Mouse (Mus musculus) kidney, adult 2 months (tissue): ENCODE measurements at regions not wholly inside any gene's neighbourhood (a gene's known extent, or its start where the extent isn't known, plus 50 kb on each side); places are given as distances from the start of the nearest gene placed in this dataset.

Experiments used
- CTCF ChIP-seq: fragments of 200-500 bp; conservative IDR thresholded peaks from 2 replicates; pipeline ENCODE4 v1.5.1; 2011; ENCODE audit warnings: low read depth, mild to moderate bottlenecking, control low read depth, low read length, moderate library complexity, mixed read lengths; ENCODE audit not compliant: insufficient read depth, insufficient read length
- POLR2A ChIP-seq: fragments of 200-500 bp; IDR thresholded peaks from one replicate; pipeline ENCODE4 v1.6.1; 2011; ENCODE audit warnings: low read depth, low read length, control low read depth

DNA sequence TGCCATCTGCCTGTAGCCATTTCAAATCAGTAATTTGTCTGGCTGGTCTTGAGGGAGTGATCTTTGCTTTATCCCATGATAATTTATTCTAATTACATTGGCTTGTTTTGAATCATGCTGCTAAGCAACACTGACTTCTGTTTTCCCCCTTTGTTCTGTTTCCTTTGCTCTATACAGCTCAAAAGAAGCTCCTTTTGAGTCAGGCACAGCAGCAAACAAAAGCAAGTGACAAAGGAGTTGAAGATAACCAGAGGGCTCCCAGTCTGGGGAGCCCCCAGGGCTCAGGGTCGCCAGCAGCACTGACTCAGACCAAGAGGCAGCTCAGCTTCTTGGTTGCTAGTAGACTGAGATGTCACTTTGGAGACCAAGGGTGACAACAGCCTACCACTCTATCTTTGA is 425.2 kb downstream of the Gm37988 start:
- no peak for TF ChIP-seq POLR2A
- no peak for TF ChIP-seq CTCF
